Mouse (Mus musculus): ENCODE measurements at regions not wholly inside any gene's neighbourhood (a gene's known extent, or its start where the extent isn't known, plus 50 kb on each side); places are given as distances from the start of the nearest gene placed in this dataset.

DNA sequence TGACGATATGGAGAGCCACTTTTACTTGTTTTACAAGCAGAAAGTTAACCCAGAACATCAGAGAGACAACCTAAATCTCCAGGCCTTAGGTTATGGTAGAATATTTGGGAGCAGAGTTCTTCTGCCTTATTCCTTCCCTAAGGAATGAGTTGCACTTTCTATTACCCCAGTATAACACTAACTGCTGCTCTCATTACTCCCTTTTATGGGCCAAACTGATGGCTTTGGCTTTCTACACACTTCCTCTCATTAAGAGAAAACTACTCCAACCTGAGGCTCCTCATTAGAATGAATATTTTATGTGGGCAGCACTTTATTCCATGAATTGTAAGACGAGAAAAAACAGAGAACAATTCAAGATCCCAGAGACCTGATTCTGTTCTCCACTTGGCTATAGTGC, 289.0 kb upstream of the Tnc start:
- DNase-seq = no peak
- intact Hi-C loops (cut with DNase I) = no loop called here

- DNase-seq = no peak
- intact Hi-C loops (cut with DNase I) = no loop called here
Measured at GRCm38 (mm10) chr4:64330213-64330612, 283.4 kb upstream of the Tnc start.

GRCm38 (mm10) chr4:64324391-64324790, 277.6 kb upstream of the Tnc start:
- no peak for DNase-seq
- intact Hi-C loops (cut with DNase I) = no loop called here

DNA sequence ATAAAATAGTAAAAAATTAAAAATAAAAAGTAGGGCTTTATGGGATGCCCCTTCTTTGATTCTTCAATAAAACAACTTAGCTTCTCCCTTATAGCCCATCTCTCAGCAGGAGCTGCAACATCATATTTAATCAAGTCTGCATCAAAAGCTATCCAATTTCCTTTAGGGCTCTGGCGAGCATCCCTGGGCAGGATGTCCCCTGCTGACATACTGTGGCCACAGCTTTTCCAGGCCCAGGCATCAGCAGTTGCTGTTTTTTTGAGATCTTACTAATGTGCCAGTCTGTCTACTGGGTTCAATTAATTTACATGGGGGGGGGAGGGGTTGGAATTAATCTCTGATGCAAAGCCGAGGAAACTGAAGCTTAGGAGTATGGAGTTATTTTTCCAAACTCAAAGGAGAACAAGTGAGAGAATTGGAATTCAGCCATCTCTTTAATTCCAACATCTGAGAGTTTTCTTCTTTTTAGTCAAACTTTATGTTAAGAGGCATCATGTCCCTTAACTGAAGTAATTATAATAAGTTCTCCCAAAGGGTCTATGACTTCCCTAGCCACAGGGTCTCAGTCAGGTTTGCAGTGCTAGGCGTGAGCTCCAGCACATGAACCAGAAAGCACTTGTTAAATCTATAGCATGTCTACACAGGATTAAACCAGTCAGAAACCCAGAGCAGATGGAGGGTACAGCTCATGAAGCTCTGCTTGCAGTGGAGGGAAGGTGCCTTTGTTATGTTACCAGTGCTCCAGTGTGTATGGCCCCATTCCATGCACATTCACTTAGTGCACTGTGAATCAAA, 269.9 kb upstream of the Tnc start:
- DNase-seq = no peak
- intact Hi-C loops (cut with DNase I) = no loop called here

- no peak for DNase-seq
- intact Hi-C loops (cut with DNase I) = no loop called here
Measured at GRCm38 (mm10) chr4:64296941-64297340, 250.1 kb upstream of the Tnc start.

- intact Hi-C loops (cut with DNase I) = no loop called here
- peak; percentile 16 to 29 for DNase-seq
Measured at GRCm38 (mm10) chr4:64282471-64282870, 235.7 kb upstream of the Tnc start.

- intact Hi-C loops (cut with DNase I) = no loop called here
Measured at GRCm38 (mm10) chr4:64276980-64277379, 230.2 kb upstream of the Tnc start.

GRCm38 (mm10) chr4:64274291-64274960, 227.6 kb upstream of the Tnc start:
- intact Hi-C loops (cut with DNase I) = no loop called here
- no peak for DNase-seq

More at GRCm38 (mm10) chr4:64276980-64277379, 230.2 kb upstream of the Tnc start:
- DNase-seq = no peak

DNA sequence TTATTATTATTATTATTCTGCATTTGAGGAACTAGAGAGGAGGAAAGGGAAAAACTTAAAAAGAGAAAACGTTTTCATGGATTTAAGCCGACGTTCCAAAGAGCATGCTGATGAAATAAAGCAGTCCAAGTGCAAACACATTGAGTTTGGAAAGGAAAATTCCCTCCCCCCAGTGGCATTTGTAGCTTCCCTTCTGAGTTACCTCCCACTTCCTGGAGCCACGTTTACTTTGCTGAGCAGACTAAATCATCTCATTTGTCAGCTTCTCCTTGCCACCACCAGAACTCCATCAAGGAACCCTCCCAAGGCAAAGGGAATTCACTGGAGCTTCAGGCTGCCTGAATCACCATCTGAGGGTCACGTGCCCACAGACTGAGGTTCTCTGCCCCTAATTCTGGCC, 223.0 kb upstream of the Tnc start:
- intact Hi-C loops (cut with DNase I) = no loop called here

GRCm38 (mm10) chr4:64269117-64269516, 222.3 kb upstream of the Tnc start:
- no peak for DNase-seq
- intact Hi-C loops (cut with DNase I) = no loop called here

More for the DNA sequence above, 223.0 kb upstream of the Tnc start:
- DNase-seq = no peak

GRCm38 (mm10) chr4:64260473-64260872, 213.7 kb upstream of the Tnc start:
- intact Hi-C loops (cut with DNase I) = no loop called here

DNA sequence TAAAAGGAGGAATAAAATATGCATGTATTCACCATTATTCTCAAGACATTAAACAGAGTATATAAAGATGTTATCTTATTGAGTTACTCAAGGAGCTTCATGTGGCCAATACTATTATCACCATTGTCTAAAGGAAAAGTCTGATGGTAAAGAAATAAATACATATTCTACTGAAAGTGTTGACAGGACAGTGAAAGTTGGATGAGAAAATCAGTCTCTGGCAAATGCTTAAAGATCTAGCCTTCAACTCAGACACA, 213.3 kb upstream of the Tnc start:
- intact Hi-C loops (cut with DNase I) = no loop called here
- no peak for DNase-seq

More at GRCm38 (mm10) chr4:64260473-64260872, 213.7 kb upstream of the Tnc start:
- DNase-seq = no peak

DNA sequence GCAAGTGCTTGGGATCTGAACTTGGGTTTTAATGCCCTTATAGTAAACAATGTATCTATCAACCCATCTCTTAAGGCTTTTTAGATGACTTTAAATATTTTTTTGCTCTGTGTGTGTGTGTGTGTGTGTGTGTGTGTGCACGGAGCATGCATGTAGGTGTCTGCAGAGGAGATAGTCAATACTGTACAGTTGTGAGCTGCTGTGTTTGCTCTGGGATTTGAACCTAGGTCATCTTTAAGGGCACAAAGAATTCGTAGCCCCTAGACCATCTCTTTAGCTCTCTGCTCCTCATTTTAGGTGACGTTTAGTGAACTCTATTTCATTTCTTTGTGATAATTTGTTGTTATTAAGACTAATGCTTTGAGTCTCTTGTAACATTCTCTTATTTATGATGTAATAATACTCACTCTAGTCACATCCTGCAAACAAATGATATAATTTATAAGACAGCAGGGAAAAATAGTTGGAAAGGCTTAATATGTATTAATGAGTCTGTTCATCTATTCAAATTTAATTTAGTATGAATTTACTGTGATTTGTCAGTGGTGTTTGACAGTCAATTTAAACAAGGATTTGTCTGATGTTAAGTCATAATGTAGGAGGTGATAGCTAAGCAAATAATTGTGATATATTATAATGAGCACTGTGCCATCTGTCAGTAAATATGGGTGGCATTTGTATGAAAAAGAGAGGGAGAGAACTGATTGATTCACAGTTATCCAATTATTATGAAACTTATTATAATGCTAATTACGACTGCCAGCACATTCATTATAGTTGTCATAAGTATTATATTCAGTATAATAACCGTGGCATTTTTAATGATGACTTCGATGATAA, 212.8 kb upstream of the Tnc start:
- intact Hi-C loops (cut with DNase I) = no loop called here
- no peak for DNase-seq

DNA sequence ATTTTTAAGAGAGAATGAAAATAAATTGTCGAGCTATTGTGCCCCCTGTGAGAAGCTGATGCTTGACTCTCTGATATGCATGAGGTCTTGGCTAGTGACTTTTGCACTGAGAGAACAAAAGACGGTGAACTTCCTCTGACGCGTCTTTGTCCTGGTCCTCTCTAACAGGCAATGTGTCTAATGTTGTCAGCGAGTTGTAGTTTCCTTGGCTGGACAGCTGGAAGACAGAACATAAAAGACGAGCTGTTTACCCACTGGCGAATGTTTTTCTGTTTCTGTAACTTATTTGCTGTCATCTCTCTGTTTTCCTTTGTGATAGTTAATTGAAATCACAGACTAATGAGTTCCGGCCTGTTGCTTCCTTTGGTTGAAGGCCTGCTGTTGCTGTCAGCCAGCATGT, 208.4 kb upstream of the Tnc start:
- intact Hi-C loops (cut with DNase I) = no loop called here
- DNase-seq = no peak

DNA sequence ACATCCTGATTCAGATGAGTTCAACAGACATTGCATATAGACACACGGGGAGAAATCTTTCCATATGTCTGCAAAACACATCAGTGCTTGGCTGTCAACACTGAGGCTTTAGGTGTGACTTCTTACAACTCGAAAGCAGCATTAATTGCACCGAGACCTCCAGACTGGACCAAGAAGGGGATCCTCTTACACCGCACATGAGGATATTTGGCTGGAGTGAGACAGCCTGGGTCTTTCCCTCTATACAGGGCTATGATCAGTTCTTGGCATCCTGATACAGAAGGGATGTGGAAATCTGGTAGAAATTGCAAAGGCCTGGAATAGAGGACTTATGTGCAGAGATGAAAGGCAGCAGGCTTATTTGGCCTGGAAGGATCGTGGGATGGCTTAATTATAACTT, 203.9 kb upstream of the Tnc start:
- no peak for DNase-seq
- intact Hi-C loops (cut with DNase I) = no loop called here

DNA sequence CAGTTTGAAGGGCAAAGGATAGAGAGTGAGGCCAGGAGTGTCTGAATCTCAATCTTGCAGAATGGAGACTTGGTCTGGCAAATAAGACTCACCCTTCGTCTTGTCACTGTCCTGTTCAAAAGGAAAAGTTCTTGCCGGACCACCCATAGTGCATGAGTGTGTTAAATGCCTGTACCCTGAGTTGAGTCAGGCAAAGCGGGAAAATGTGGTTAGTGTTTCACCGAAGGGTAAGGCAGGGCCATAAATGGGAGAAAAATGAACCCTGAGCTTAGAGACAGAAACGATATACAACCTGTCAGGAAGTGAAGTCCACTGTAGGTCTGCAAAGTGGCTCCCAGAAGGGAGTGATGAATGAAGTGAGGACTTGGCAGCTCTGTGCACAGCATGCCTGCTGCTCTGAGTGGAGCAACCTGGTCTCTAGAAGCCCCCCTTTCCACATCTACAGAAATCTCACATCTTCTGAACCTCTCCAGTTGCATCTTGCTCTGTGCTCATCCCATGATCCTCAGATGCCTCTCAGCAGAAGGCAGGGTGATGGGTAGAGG, 191.5 kb upstream of the Tnc start:
- no peak for DNase-seq
- intact Hi-C loops (cut with DNase I) = no loop called here

DNA sequence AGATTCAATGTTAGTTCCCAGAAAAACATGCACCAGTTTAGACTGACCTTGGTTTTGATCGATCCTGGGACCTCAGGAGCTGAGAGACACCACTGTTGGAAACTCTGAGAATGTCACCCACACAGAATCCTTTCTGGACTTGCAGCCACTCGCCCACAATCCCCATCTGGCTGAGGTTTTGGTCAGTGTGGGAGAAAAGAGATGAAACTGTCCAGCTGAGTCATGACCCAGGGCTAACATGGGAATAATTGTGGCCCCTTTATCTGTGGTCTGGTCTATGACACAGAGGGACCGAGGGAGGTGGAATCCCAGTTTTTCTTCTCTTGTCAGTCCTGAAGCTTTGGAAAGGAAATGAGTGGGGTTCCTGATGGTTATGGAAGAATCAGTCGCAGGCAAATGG, 188.7 kb upstream of the Tnc start:
- no peak for DNase-seq
- intact Hi-C loops (cut with DNase I) = no loop called here

- DNase-seq = peak in 1 of 2 experiments; percentile 10
- intact Hi-C loops (cut with DNase I) = no loop called here
Measured at GRCm38 (mm10) chr4:64232159-64232558, 185.3 kb upstream of the Tnc start.

- intact Hi-C loops (cut with DNase I) = no loop called here
- no peak for DNase-seq
Measured at GRCm38 (mm10) chr4:64228341-64228740, 181.5 kb upstream of the Tnc start.

DNA sequence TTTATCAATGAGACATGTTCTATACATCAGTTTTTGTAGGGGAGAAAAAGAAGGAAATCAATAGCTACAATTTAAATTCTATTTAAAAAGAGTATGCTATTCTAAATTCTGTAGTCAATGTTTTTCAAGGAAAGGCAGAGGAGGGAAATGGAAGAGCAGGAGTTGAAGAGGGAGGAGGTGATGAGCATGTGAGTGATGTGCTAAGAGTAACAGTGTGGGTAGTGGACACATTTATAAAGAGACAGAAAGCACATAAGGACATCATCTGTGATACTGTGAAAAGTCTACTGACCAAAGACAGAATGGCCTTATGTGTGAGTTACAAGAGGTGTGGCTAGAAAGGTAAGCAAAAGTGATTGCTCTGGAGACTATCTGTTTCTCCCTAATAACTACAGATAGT, 179.8 kb upstream of the Tnc start:
- DNase-seq = no peak
- intact Hi-C loops (cut with DNase I) = no loop called here

DNA sequence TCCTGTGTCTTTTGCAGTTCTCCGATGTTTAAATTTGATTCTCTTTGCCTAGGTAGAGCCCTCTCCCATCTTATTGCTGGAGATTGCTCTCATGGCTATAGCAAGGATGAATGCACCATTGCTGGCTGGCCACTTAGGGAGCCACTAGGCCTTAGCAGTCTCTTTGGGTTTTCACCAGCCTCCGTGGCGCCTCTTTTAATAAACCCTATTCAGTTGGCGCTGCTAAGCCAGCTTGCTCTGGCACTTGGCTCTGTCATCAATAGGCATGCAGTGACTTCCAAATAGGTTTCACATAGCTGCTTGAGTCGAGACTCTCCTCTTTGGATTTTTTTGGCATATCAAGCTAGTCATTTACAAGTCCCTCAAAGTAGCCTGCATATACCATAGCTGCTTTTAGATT, 178.1 kb upstream of the Tnc start:
- intact Hi-C loops (cut with DNase I) = no loop called here
- no peak for DNase-seq
